Mouse (Mus musculus): ENCODE results near the gene Tinf2.

The Tinf2 gene

DNA sequence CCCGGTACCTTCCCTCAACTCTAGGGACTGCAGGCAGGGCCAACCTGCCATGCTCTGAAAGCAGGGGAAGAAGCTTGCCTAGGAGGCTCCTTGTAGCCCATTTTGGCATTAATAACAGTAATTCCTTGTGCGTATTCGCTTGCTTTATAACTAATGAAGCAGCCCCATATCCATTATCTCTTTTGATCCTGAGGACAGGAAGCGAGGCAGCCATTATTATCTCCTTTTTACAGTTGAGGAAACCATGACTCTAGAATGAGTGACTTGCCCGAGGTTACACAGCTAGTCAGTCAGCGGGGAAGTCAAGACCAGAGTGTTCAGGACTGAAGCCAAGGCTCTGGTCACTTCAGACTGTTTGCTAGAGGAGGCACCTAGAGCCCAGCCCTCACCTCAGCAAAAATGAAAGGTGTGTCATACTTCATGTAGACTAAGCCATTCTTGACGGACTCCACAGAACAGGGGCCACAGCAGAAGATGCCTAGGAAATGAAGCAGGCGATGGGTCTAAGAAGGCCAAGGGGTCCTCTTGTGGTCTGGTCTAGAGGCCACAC is 24.5 kb upstream of the Tinf2 start:
- no peak for DNase-seq (ENCODE audit: low read depth)

DNA sequence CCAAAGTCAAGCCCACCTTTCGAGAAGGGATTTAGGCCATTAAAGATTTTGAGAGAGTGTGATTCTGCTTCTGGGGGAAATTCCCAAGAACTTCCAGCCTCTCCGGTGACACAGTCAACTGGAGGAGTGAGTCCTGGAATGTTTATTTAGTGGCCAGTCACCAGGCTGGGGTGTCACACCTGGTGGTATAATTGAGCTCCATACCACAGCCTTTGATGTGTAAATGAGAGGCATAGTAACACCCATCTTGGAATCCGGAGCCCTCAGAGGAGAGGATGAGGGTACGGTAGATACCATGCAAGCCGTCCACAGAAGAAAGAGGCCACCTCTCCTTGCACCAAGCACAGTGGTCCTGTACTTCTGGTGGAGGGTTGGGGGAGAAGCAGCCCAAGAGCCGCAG is 21.1 kb upstream of the Tinf2 start:
- no peak for DNase-seq (ENCODE audit: low read depth)

DNA sequence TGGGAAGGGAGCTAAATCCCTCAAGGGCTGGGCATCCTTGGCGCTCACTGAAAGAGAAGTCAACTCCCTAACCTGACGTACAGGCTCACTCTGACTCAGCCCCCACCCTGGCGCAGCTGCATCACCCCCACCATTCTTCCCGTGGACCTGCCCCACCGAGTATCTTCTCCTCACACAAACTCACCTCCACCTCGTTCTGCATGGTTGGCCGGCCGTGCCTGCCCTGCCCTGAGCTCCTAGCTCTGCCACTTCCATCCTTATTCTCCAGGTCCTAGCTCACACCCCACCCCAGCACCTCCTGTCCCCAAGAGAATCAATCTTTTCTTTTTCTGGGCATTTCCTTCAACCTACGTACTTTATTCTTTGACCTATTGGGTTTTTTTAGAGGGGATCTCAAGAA is 19.5 kb upstream of the Tinf2 start:
- no peak for DNase-seq (ENCODE audit: low read depth)

DNA sequence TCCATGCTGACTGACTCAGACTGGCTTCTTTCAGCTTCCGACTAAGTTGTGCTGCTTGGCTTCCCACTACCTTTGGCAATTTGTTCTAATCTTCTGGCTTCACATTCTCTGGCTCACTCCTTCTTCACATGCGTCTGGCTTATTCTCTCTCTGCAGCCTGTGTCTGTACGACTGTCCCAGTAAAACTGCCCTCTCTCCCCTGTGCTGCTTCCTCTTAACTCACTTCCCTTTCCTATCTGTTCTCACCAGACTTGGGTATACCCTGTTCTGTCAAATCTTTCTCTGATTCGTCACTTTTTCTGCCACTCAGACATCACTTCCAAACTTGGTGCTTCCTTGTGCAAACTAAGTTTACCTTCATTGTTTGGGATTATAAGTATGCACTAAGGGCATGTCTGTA is 15.6 kb upstream of the Tinf2 start:
- no peak for DNase-seq (ENCODE audit: low read depth)

GRCm38 (mm10) chr14:55689433-55689832 is 7.8 kb upstream of the Tinf2 start:
- DNase-seq (ENCODE audit: low read depth), result no peak

GRCm38 (mm10) chr14:55682118-55682493 is 486 bp upstream of the Tinf2 start:
- no peak for DNase-seq (ENCODE audit: low read depth)

- DNase-seq (ENCODE audit: low read depth), result no peak
These were observed 4.0 kb downstream of the Tinf2 start for GRCm38 (mm10) chr14:55677615-55678014.

GRCm38 (mm10) chr14:55672741-55673060 is 8.9 kb downstream of the Tinf2 start:
- no peak for DNase-seq (ENCODE audit: low read depth)

GRCm38 (mm10) chr14:55671833-55672740 is 9.5 kb downstream of the Tinf2 start, which contains the start of the genes Gmpr2 and Nedd8:
Gmpr2 (plus strand) TSS chr14:55671941.
Nedd8 (minus strand) TSS chr14:55672124.
- peak; percentile 94 for DNase-seq (ENCODE audit: low read depth)

- DNase-seq (ENCODE audit: low read depth), result no peak
These were observed 10.2 kb downstream of the Tinf2 start for GRCm38 (mm10) chr14:55671486-55671832.

DNA sequence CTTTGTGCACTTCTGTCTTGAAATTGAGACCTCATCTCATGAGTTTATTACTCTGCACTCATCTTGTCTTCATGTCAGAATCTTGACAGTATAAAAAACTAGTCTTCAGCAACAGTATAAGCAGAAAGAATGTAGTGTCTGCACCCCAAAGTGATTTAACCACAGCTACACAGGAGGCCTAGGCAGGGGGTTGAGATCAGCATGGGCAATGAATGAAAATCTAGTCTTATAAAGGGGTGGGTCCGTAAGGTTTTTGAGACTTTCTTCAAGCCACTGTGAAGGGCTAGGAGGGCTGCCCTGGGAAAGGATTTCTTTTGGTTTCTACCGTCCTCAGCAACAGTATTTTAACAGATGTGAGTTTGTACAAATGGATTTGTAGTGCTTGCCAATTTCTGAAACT is 21.0 kb downstream of the Tinf2 start:
- no peak for DNase-seq (ENCODE audit: low read depth)

DNA sequence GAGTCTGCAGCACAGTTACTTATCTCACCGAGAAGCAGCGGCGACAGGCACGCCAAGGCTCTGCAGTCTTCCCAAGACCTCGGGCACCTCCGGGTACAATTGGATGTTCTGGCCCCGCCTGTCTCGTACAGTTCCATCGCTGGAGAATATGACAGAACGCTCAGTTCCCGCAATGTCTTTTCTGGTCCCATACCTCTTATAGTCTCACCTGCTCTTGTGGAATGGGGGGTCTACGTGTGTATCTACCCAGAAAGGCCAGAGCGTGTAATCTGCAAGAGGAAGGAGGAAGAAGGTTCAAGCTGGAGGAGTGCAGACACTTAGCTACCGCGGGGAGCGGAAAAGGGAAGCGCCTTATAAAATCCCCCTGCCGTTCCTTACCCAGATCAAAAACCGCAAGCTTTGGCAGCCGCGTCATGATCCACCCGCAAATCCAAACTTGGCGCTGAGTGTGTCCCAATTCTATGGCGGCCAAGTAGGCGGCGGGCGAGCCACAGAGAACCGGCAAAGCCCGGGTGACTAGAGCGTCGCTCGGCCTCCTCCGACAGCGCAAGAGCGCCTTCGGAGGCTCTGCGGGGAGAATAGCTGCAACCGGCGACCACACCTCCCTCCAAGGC is 21.6 kb downstream of the Tinf2 start, which contains the start of gene Mdp1:
Gene Mdp1 (minus strand): TSS at position 549 of the 614 bp plus-strand sequence.
- peak; percentile 86 for DNase-seq (ENCODE audit: low read depth)

DNA sequence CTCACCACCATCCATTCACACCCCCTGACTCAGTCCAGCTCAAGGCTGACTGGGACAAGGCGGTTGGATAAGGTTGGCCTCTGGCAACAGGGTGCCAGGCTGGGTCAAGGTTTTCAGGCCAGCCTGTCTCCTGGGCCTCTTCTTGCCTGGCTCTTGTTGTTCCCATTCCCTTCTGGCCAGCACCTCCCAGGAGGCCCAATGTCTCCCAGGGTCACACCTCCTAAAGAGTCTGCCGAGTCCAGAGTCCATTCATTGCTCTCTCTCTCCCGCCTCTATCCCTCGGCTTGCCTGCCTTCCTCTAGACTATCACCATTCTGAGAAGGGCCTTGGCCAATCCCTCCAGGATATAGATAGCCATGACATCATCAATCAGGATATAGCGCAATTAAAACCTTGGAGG is 23.6 kb downstream of the Tinf2 start:
- no peak for DNase-seq (ENCODE audit: low read depth)

- DNase-seq (ENCODE audit: low read depth), result no peak
These were observed 24.7 kb downstream of the Tinf2 start for GRCm38 (mm10) chr14:55656935-55657334.

- no peak for DNase-seq (ENCODE audit: low read depth)
These were observed 30.1 kb downstream of the Tinf2 start for GRCm38 (mm10) chr14:55651528-55651927.

DNA sequence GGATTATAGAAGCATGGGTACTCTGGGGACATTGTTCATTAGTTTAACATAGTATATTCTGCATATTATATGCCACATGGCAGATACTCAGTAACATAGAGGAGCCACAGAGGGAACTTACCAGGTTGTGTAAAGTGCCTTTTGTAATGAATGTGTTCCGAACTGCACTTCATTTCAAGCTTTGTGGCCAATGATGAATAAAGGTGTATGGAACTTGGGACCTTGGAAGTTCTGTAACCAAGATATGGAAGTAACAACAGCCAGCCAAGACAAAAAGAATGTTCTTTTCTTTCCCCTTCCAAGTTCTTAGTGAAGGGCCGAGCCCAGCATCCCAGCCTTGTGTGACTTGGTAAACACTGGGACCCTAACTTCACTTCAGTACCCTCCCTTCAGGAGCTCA is 31.7 kb downstream of the Tinf2 start, which contains the start of gene Tssk4:
Gene Tssk4 (plus strand): TSS at position 301 of the 400 bp plus-strand sequence.
- no peak for DNase-seq (ENCODE audit: low read depth)

DNA sequence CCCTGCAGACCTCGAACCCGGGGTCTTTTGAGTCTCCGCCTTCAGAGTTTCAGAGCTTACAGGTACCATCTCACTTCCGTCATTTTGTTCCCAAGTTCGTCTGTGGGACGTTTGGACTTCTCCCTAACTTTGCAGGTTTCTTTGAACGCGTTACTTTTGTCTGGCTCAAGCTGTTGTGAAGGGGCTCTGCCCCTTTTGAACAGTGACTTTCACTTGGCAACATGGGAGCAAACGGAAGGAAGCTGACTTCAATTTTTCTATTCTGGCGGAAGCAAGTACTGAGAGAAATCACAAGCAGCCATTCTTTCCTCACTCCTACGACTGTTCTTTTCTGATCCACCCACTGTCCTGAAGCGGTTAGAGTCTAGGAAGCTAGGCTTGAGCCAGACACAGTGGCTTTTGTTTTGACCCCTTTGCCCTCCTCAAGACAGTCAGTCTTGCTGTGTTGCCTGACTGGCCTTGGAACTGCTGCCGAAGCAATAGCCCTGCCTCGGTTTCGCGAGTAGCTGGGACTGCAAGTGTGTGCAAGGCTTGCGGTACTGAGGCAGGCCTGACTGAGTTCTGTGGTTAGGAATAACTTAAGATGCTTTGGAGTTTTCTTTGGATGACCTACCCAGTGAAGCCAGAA is 37.2 kb downstream of the Tinf2 start:
- DNase-seq (ENCODE audit: low read depth), result peak; percentile 67

- peak; percentile 84 for DNase-seq (ENCODE audit: low read depth)
These were observed 38.3 kb downstream of the Tinf2 start, which contains the start of gene Tm9sf1 for GRCm38 (mm10) chr14:55643060-55643907. Tm9sf1 (minus strand) TSS chr14:55643806.

- no peak for DNase-seq (ENCODE audit: low read depth)
These were observed 39.0 kb downstream of the Tinf2 start for GRCm38 (mm10) chr14:55642679-55643059.

GRCm38 (mm10) chr14:55641291-55641690 is 40.3 kb downstream of the Tinf2 start:
- DNase-seq (ENCODE audit: low read depth), result no peak

- DNase-seq (ENCODE audit: low read depth), result no peak
These were observed 40.8 kb downstream of the Tinf2 start for GRCm38 (mm10) chr14:55640816-55641215.

GRCm38 (mm10) chr14:55637795-55638194 is 43.8 kb downstream of the Tinf2 start, which contains the start of gene Gm49378:
Gm49378 (minus strand) TSS chr14:55637895.
- DNase-seq (ENCODE audit: low read depth), result no peak

All from naive thymus-derived CD4-positive, alpha-beta T cell, adult 2 months (primary cell).